Mouse (Mus musculus) hindbrain, embryonic 13.5 days (tissue): ENCODE measurements at regions not wholly inside any gene's neighbourhood (a gene's known extent, or its start where the extent isn't known, plus 50 kb on each side); places are given as distances from the start of the nearest gene placed in this dataset.
A peak's percentile ranks its signal among the peaks of the same experiment; 100 is the strongest.

Experiments used
- ATAC-seq: fragments of 200-750 bp; cut with Nextera tagmentation; 2 replicates; pipeline ENCODE4 v1.8.0; 2017; ENCODE audit warnings: moderate TSS enrichment; ENCODE audit not compliant: low FRiP score
- H3K27ac ChIP-seq: fragments of 300-500 bp; sonication (generic); 2 replicates; pipeline ENCODE4 v1.5.1; 2015; ENCODE audit warnings: inconsistent platforms, mild to moderate bottlenecking, moderate library complexity
- H3K27me3 ChIP-seq: fragments of 300-500 bp; sonication (generic); 2 replicates; pipeline ENCODE4 v1.6.1; 2015; ENCODE audit warnings: mild to moderate bottlenecking, inconsistent platforms
- H3K36me3 ChIP-seq: fragments of 300-500 bp; sonication (generic); 2 replicates; pipeline ENCODE4 v1.6.1; 2015; ENCODE audit warnings: mild to moderate bottlenecking, inconsistent platforms
- H3K4me1 ChIP-seq: fragments of 300-500 bp; sonication (generic); replicated peaks from 2 replicates; pipeline ENCODE4 v1.6.1; 2015; ENCODE audit warnings: inconsistent platforms
- H3K4me2 ChIP-seq: fragments of 300-500 bp; sonication (generic); 2 replicates; pipeline ENCODE4 v1.6.1; 2015; ENCODE audit warnings: inconsistent platforms, mild to moderate bottlenecking, moderate library complexity
- H3K4me3 ChIP-seq: fragments of 300-500 bp; sonication (generic); 2 replicates; pipeline ENCODE4 v1.5.1; 2015; ENCODE audit warnings: mild to moderate bottlenecking, inconsistent platforms
- H3K9ac ChIP-seq: fragments of 300-500 bp; sonication (generic); 2 replicates; pipeline ENCODE4 v1.6.1; 2015; ENCODE audit warnings: mild to moderate bottlenecking, inconsistent platforms
- H3K9me3 ChIP-seq: fragments of 300-500 bp; sonication (generic); 2 replicates; pipeline ENCODE4 v1.6.1; 2016; ENCODE audit warnings: inconsistent platforms
- WGBS: fragments of 180-500 bp; shearing (Covaris S2); methylation state at CpG from one replicate; pipeline ENCODE4 v1.1.7; 2015; 5-methylcytosine and 5-hydroxymethylcytosine counted together

DNA sequence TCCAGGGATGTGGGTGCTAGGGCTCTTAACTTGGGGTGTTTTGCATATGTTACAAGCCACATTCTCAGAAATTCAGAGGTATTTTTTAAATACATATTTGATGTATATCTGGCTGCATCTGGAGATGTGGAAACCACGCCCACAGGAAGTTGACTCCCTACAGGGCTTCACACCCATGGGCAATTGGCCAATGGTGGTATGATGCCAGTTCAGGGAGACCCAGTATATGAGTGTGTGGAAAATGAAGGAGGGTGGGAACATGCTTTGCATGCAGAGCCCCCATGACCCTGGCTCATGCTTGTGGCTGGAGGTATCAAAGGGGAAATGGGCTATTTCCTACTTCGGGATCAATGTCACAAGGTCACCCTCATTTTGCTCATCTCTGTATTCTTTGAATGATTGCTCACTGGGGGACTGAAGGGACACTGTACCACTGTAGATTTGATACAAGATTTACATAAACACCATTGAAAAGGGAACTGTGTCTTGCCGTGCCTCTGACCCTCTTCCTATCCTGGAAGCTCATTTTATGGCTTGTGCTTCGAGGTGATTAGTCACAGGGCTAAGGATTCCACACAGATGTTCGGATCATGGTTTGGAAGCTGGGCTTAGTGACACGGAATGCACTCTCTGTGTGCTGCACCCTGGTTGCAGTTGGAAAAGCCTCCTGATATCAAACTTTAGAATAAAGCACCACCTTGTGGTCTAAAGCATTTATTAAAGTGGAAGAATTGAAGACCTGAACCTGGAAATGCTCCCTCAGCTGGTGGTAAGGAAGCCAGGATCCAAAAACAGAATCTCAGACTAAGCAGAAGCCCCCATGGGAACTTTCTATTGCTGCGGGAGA is 56.8 kb upstream of the Edn1 start:
- no peak overlapping the region for H3K4me3 ChIP-seq
- no peak overlapping the region for H3K27ac ChIP-seq
- H3K27me3 ChIP-seq, result no peaks in the 10 kb centered on the region
- no peaks in the 10 kb centered on the region for H3K36me3 ChIP-seq
- ATAC-seq, result peak; percentile 69; the same call in 1 of the 2 replicates
- H3K4me2 ChIP-seq, result no peak overlapping the region
- H3K9me3 ChIP-seq, result no peaks in the 10 kb centered on the region
- peaks cover 4% of the 10 kb centered on the region; the same call in 1 of the 2 replicates for H3K4me1 ChIP-seq
- 60% methylated on average over 7 of the region's 7 CpGs for WGBS
- no peak overlapping the region for H3K9ac ChIP-seq

GRCm38 (mm10) chr13:42245753-42246409 is 55.4 kb upstream of the Edn1 start:
- H3K9ac ChIP-seq, result no peak overlapping the region
- H3K4me2 ChIP-seq, result no peak overlapping the region
- no peak overlapping the region for H3K27ac ChIP-seq
- H3K9me3 ChIP-seq, result no peaks in the 10 kb centered on the region
- no peak for ATAC-seq
- H3K4me3 ChIP-seq, result no peak overlapping the region
- H3K4me1 ChIP-seq, result peaks cover 4% of the 10 kb centered on the region; the same call in 1 of the 2 replicates
- H3K36me3 ChIP-seq, result no peaks in the 10 kb centered on the region
- WGBS, result 85% methylated on average over 11 of the region's 11 CpGs
- no peaks in the 10 kb centered on the region for H3K27me3 ChIP-seq
